Comparison of ENCODE assay signal across 15 mouse cellular contexts in the genomic region with DNA sequence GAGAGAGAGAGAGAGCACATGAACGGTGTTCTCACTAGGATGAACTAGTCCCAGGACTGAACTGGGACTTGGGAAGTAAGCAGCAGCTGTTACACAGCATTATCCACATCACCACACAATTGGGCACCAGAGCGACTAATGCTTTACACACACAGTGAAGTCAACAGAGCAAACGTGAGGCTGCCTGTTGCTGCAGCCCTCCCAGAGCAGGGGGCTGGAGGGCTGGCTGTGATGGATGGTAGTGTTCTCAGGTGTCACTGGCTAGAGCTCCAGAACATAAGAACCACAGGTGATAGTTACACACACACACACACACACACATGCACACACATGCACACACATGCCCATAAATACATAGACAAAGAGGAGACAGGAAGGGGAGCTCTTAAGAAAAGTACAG.
DNase-seq lines count a peak whose midpoint lies in the region; ATAC-seq and TF ChIP-seq lines count a peak whose summit lies in the region.
"Had no signal": no experiment of that assay in that cellular context is flagged by ENCODE, and none has a peak within 500 bp of the region (broad histone marks: within the 10 kb centered on the region; RNA-seq: fewer than 3 reads in every experiment).

No protein-coding gene starts in this region.

- TF ChIP-seq CTCF in lung, adult 2 months (IDR thresholded peaks at IDR 0.05; ENCODE audit: insufficient read depth, low read length): no peak

- no peak overlapping the region for H3K4me3 ChIP-seq in embryonic facial prominence, embryonic 12.5 days
- no peak overlapping the region for H3K4me3 ChIP-seq in embryonic facial prominence, embryonic 10.5 days
- H3K4me3 ChIP-seq in kidney, embryonic 15.5 days (replicated peaks): no peak overlapping the region
- H3K4me3 ChIP-seq in forebrain, embryonic 16.5 days (replicated peaks; ENCODE audit: low read length): no peak overlapping the region
- H3K4me3 ChIP-seq in lung, adult 2 months (replicated peaks; ENCODE audit: extremely low read depth, low read depth, low read length): no peak overlapping the region
- no peak overlapping the region for H3K4me3 ChIP-seq in liver, embryonic 11.5 days (ENCODE audit: low read depth, low read length)
- H3K4me3 ChIP-seq: heart, adult 2 months; limb, embryonic 12.5 days; liver, embryonic 15.5 days; midbrain, embryonic 12.5 days; neural tube, embryonic 12.5 days had no signal

- H3K27me3 ChIP-seq in embryonic facial prominence, embryonic 12.5 days: no peaks in the 10 kb centered on the region
- no peaks in the 10 kb centered on the region for H3K27me3 ChIP-seq in embryonic facial prominence, embryonic 10.5 days (replicated peaks; ENCODE audit: low read depth, poor library complexity, severe bottlenecking)
- H3K27me3 ChIP-seq in kidney, embryonic 15.5 days: no peaks in the 10 kb centered on the region
- no peaks in the 10 kb centered on the region for H3K27me3 ChIP-seq in forebrain, embryonic 16.5 days (replicated peaks; ENCODE audit: control insufficient read depth, insufficient read depth, low read length)
- H3K27me3 ChIP-seq in liver, embryonic 11.5 days (replicated peaks; ENCODE audit: control insufficient read depth, insufficient read depth, low read length): no peaks in the 10 kb centered on the region
- H3K27me3 ChIP-seq: CH12.LX; midbrain, embryonic 12.5 days; neural tube, embryonic 12.5 days had no signal

- no peaks in the 10 kb centered on the region for H3K9me3 ChIP-seq in embryonic facial prominence, embryonic 12.5 days
- H3K9me3 ChIP-seq in embryonic facial prominence, embryonic 10.5 days: no peaks in the 10 kb centered on the region
- H3K9me3 ChIP-seq in kidney, embryonic 15.5 days (replicated peaks): no peaks in the 10 kb centered on the region
- no peaks in the 10 kb centered on the region for H3K9me3 ChIP-seq in forebrain, embryonic 16.5 days (ENCODE audit: control insufficient read depth, low read length)
- no peaks in the 10 kb centered on the region for H3K9me3 ChIP-seq in liver, embryonic 11.5 days (ENCODE audit: control insufficient read depth, low read length)
- H3K9me3 ChIP-seq: limb, embryonic 12.5 days; liver, embryonic 15.5 days; midbrain, embryonic 12.5 days; neural tube, embryonic 12.5 days had no signal

- no peaks in the 10 kb centered on the region for H3K36me3 ChIP-seq in embryonic facial prominence, embryonic 12.5 days
- no peaks in the 10 kb centered on the region for H3K36me3 ChIP-seq in embryonic facial prominence, embryonic 10.5 days (replicated peaks)
- H3K36me3 ChIP-seq in kidney, embryonic 15.5 days: no peaks in the 10 kb centered on the region
- H3K36me3 ChIP-seq in forebrain, embryonic 16.5 days (ENCODE audit: control insufficient read depth, insufficient read depth): no peaks in the 10 kb centered on the region
- H3K36me3 ChIP-seq in liver, embryonic 11.5 days (ENCODE audit: control insufficient read depth, insufficient read depth, low read length): no peaks in the 10 kb centered on the region
- H3K36me3 ChIP-seq: limb, embryonic 12.5 days; liver, embryonic 15.5 days; midbrain, embryonic 12.5 days; neural tube, embryonic 12.5 days had no signal

- H3K4me2 ChIP-seq in embryonic facial prominence, embryonic 12.5 days (replicated peaks): no peak overlapping the region
- no peak overlapping the region for H3K4me2 ChIP-seq in kidney, embryonic 15.5 days
- H3K4me2 ChIP-seq in forebrain, embryonic 16.5 days (ENCODE audit: low read length): no peak overlapping the region
- no peak overlapping the region for H3K4me2 ChIP-seq in liver, embryonic 11.5 days
- H3K4me2 ChIP-seq: limb, embryonic 12.5 days; liver, embryonic 15.5 days; midbrain, embryonic 12.5 days; neural tube, embryonic 12.5 days had no signal

- no peak overlapping the region for H3K9ac ChIP-seq in embryonic facial prominence, embryonic 12.5 days
- no peak overlapping the region for H3K9ac ChIP-seq in kidney, embryonic 15.5 days
- no peak overlapping the region for H3K9ac ChIP-seq in forebrain, embryonic 16.5 days (replicated peaks; ENCODE audit: low read depth, low read length)
- H3K9ac ChIP-seq in liver, embryonic 11.5 days (ENCODE audit: low read depth, low read length): no peak overlapping the region
- H3K9ac ChIP-seq: limb, embryonic 12.5 days; liver, embryonic 15.5 days; midbrain, embryonic 12.5 days; neural tube, embryonic 12.5 days had no signal

- H3K4me1 ChIP-seq in embryonic facial prominence, embryonic 12.5 days: no peaks in the 10 kb centered on the region
- H3K4me1 ChIP-seq in embryonic facial prominence, embryonic 10.5 days: 0 out of 2 replicates have a peak, but pooled peaks cover 2% of the 10 kb centered on the region
- no peaks in the 10 kb centered on the region for H3K4me1 ChIP-seq in kidney, embryonic 15.5 days
- no peaks in the 10 kb centered on the region; the same call in 1 of the 2 replicates for H3K4me1 ChIP-seq in forebrain, embryonic 16.5 days (replicated peaks; ENCODE audit: control insufficient read depth, insufficient read depth, low read length)
- H3K4me1 ChIP-seq in lung, adult 2 months (ENCODE audit: control insufficient read depth, insufficient read depth, low read length): no peaks in the 10 kb centered on the region
- no peaks in the 10 kb centered on the region for H3K4me1 ChIP-seq in liver, embryonic 11.5 days (replicated peaks; ENCODE audit: control insufficient read depth, insufficient read depth, low read length)
- H3K4me1 ChIP-seq: liver, embryonic 15.5 days had no signal

- 59% methylated on average over 3 of the region's 3 CpGs for WGBS in embryonic facial prominence, embryonic 12.5 days
- 53% methylated on average over 3 of the region's 3 CpGs for WGBS in embryonic facial prominence, embryonic 10.5 days
- WGBS in kidney, embryonic 15.5 days: 40% methylated on average over 3 of the region's 3 CpGs
- WGBS in forebrain, embryonic 16.5 days: 22% methylated on average over 3 of the region's 3 CpGs
- WGBS in lung, adult 2 months: 63% methylated on average over 3 of the region's 3 CpGs
- WGBS in liver, embryonic 11.5 days: 64% methylated on average over 3 of the region's 3 CpGs

- ATAC-seq in embryonic facial prominence, embryonic 12.5 days (ENCODE audit: insufficient number of reproducible peaks, insufficient read depth, low FRiP score, low TSS enrichment): peak; percentile 60; the same call in 1 of the 2 replicates
- peak; percentile 33; the same call in 1 of the 2 replicates for ATAC-seq in kidney, embryonic 15.5 days (replicated peaks; ENCODE audit: low FRiP score)
- 0 out of 2 replicates have a peak, but pooled peaks have one; percentile 45 for ATAC-seq in forebrain, embryonic 16.5 days
- no peak for ATAC-seq in liver, embryonic 11.5 days (replicated peaks; ENCODE audit: low FRiP score)

- DNase-seq in embryonic facial prominence, embryonic 10.5 days (ENCODE audit: low spot score): no peak
- DNase-seq in kidney, postnatal 36 days: no peak
- DNase-seq in Muller cell, postnatal 12 days (ENCODE audit: inconsistent ontology term): peak; percentile 70
- DNase-seq in lung, adult 2 months: no peak
- DNase-seq in liver, embryonic 11.5 days (ENCODE audit: low spot score): no peak
- DNase-seq: cerebellum, adult 9-10 months; heart, adult 2 months had no signal

- TF ChIP-seq POLR2A in lung, adult 2 months (IDR thresholded peaks at IDR 0.05; ENCODE audit: borderline replicate concordance, extremely low read depth, low read depth, low read length): no peak

- no peak overlapping the region for H3K27ac ChIP-seq in embryonic facial prominence, embryonic 12.5 days
- no peak overlapping the region for H3K27ac ChIP-seq in embryonic facial prominence, embryonic 10.5 days (replicated peaks)
- H3K27ac ChIP-seq in kidney, embryonic 15.5 days: no peak overlapping the region
- H3K27ac ChIP-seq in forebrain, embryonic 16.5 days (ENCODE audit: low read length): no peak overlapping the region
- no peak overlapping the region for H3K27ac ChIP-seq in liver, embryonic 11.5 days (ENCODE audit: low read depth, low read length)
- H3K27ac ChIP-seq: heart, adult 2 months; limb, embryonic 12.5 days; liver, embryonic 15.5 days; midbrain, embryonic 12.5 days; neural tube, embryonic 12.5 days had no signal
